Mouse (Mus musculus) layer of hippocampus, adult 11-12 months (tissue): ENCODE data around the gene Gm49384.
"Not testable (repeated sequence)": the region's sequence is repeated elsewhere in the genome, so short reads cannot be mapped to it uniquely, and the experiment has no call there.

Experiments used
- DNase-seq: peaks from one replicate; pipeline ENCODE4 v3.0.0; 2022; ENCODE audit warnings: low spot score

Gene Gm49384

DNA sequence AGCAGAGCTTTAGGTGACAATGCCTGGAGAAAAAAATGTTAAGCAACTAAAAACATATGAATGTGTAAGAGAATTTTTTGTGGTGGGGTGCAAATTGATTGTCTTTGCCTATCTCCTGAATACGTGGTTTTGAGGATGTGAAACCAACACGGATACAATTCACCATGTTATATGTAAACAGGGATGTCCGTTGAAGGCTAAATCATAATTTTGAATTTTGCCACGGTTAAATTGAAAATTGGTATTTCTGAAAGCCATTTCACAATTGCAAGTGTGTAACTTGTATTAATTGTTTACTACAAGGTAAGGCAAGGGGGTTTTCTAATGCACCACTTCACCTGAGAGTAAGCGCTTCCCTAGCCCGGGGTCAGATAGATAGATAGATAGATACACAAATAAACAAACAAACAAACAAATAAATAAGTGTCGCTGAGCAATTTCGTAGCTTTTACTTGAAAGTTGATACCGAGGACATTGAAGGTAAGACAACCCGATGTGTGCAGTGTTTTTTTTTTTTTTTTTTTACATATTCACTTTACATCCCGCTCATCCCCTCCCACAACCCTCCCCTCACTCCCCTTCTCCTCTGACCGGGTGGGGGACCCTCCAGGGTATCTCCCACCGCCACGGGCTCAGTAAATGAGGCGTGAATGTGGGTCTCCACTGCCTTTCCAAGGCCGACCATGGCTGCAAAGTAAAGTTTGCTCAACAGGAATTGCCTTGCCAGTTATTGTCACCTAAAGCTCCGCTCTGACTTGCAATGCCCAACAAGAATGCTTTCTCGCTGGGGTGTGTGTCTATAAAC lies 36.2 kb downstream of the Gm49384 start:
- no peak for DNase-seq

DNA sequence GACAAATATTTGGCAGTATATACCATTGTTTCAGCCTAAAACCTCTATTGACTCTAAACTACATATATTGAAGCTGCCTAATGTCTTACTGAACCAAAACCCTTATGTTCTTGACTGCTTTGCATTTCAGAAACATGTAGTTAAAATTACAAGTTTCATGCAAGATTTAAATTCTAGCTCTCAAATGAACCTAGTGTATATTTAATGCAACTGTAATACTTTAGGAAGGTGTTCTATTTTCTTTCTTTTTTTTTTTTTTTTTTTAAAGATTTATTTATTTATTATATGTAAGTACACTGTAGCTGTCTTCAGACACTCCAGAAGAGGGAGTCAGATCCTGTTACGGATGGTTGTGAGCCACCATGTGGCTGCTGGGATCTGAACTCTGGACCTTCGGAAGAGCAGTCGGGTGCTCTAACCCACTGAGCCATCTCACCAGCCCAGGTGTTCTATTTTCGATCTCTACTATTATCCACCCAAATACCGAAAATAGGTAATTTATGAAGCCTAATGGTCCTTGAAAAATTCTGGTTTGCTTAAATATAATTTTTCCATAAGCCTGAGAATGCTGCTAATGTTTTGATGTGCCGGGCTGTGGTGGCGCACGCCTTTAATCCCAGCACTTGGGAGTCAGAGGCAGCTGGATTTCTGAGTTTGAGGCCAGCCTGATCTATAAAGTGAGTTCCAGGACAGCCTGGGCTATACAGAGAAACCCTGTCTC lies 37.0 kb downstream of the Gm49384 start:
- DNase-seq, result not testable (repeated sequence)

GRCm38 (mm10) chr12:69164904-69165303 lies 39.2 kb downstream of the Gm49384 start:
- no peak for DNase-seq

GRCm38 (mm10) chr12:69163586-69163985 lies 40.5 kb downstream of the Gm49384 start:
- DNase-seq, result not testable (repeated sequence)

DNA sequence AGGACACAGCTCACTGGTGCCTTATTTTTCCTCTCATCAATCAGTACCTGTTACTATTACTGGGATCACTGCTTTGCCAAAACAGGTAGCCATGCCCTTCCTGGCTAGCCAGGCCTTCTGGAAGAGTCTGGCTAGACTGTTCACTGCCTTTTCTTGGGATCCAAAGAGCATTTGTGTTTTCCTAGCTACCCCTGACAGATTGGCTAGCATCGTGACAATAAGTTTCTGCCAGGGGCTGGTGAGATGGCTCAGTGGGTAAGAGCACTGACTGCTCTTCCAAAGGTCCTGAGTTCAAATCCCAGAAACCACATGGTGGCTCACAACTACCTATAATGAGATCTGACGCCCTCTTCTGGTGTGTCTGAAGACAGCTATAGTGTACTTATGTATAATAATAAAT lies 43.4 kb downstream of the Gm49384 start:
- not testable (repeated sequence) for DNase-seq

GRCm38 (mm10) chr12:69159578-69159940 lies 44.5 kb downstream of the Gm49384 start:
- peak; percentile 24 for DNase-seq

GRCm38 (mm10) chr12:69158765-69159577 lies 45.1 kb downstream of the Gm49384 start, which contains the start of gene Rps29:
TSS of gene Rps29 (minus strand) at chr12:69159186.
- DNase-seq, result peak; percentile 99

GRCm38 (mm10) chr12:69158366-69158764 lies 45.7 kb downstream of the Gm49384 start:
- DNase-seq, result no peak

DNA sequence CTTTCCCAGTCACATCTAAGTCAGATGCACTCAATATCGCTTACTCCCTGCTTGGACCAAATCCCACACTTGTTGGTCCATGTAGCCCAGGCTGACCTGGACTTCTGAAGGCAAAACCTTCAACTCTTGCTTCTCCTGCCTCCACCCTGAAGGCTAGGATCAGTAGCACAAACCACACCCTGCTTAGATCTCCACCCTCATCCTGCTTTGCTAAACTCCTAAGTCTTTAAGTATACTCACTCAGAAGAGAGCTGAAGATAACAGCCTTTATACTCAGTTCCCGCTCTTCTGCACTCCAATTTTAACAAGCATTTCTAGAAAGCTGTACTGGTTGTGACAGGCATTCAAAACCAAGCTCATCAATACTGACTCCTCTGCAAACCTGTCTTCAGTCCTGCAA lies 47.0 kb downstream of the Gm49384 start:
- DNase-seq, result no peak

DNA sequence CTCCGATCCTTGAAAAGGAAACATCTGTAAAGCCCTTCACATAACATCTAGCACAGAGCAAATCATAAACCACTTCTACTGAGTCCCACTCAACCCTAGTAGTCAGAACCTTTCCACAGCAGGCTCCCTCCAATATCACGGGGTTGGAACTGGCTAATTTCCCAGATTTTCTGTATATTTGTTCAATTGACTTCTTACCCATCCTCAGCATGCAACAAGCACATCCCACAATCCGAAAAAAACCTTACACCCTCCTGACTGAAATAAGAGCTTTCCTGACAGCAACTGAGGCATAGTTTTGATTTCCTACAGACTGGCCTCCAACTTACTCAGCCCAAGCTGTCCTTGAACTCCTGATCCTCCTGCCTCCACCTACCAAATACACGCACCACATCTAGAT lies 47.6 kb downstream of the Gm49384 start:
- DNase-seq, result no peak

DNA sequence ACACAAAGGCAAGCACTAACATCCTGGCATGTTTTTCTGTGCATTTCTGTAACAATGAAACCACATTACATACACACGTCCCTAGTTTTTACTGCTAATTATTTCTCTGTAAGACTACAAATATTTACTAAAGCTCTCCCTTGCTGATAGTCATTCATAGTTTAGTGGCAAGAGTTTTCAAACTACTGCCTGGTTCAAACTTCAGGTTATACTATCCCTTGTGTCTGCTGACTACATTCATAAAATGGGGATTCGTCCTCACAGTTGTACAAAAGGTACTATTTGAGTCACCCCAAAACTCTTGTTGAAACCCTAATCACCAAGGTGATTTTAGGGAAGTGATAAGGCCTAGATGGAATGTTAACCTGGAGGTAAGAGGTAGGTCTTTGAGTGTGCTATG lies 48.1 kb downstream of the Gm49384 start:
- DNase-seq, result no peak

GRCm38 (mm10) chr12:69150049-69150448 lies 54.0 kb downstream of the Gm49384 start:
- no peak for DNase-seq

DNA sequence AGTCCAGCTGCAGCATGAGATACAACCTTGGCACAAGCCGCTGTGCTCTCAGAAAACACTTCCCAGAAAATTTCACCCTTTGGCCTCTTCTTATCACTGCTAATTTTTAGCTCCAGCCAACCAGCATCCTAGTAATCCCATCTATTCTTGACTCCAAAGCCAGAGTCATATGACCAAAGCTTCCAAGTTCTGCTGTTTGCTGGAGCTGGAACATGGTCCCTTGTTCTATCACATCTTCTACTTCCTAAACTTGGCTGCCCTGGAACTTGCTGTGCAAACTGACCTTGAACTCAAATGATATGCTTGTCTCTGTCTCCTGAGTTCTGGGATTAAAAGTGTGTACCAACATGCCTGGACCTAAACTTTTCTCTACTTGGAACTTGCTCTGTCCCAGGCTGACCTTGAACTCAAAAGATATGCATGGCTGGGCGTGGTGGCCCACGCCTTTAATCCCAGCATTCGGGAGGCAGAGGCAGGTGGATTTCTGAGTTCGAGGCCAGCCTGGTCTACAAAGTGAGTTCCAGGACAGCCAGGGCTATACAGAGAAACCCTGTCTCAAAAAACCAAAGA lies 56.8 kb downstream of the Gm49384 start:
- DNase-seq, result no peak

- no peak for DNase-seq
Observed at GRCm38 (mm10) chr12:69143460-69143859, 60.6 kb downstream of the Gm49384 start.

- DNase-seq, result no peak
Observed at GRCm38 (mm10) chr12:69139841-69140240, 64.2 kb downstream of the Gm49384 start.
